Mouse (Mus musculus): Measurements from ENCODE around the gene Plek2. TPM values are rescaled to one million over a fixed set of nuclear protein-coding genes. Genes with fewer than 3 reads are reported as not detected.

Plek2 gene
- total RNA-seq, 2 experiments from 2014 or later = 0.21 TPM; not detected in 1

DNA sequence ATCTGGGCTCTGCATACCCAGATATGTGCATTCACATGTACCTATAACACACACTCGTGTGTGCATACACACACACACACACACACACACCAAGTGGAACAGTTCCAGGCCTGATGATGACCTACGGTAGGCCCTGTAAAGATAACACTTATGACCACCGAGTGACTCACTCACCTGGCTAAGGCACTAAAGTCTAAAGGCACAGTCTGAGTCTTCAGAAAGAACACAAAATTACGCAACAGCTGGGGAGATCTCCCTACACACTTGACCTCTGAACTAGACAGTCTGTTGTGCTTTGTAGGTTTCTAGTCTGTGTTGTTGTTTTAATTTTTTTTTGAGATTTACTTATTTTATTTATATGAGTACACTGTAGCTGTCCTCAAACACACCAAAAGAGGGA lies 7.7 kb upstream of the Plek2 start:
- intact Hi-C loops (cut with DNase I) = no loop called here
- DNase-seq (ENCODE audit: low spot score in 2 of 2) = no peak

DNA sequence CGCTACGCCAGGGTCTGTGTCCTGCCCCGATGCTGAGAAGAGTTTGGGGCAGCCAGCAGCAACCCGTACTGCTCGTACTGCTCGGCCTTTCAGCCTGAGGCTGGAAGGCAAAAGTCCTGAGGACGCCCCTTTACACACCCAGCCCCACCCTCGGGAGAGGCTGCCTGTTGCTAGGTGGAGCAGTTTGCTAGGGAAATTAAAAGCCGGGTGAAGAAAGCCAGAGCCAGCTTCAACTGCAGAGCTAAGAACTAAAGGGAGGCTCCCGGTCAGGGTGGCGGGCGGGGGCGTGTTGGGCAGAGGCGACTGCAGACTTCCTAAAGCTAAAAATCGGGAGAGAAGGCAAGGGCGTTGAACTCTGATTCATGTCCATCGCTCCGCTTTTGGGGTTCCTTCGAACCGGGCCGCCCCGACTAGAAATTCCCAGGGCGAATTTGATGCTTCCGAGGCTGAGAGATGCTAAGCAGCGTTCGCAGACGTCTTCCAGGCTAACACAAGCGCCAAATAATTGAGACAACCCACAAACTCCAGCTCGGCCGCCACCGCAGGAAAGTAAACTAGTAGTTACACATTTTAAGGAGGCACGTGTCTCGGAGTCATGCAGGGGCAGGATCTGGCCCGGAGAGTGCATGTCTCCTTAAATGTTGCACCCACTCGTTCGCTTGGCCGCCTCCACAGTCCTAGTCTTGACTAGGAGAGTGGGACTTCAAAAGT lies 5.1 kb upstream of the Plek2 start:
- DNase-seq (ENCODE audit: low spot score in 2 of 2) = peak; percentile 4 to 61
- intact Hi-C loops (cut with DNase I) = no loop called here

DNA sequence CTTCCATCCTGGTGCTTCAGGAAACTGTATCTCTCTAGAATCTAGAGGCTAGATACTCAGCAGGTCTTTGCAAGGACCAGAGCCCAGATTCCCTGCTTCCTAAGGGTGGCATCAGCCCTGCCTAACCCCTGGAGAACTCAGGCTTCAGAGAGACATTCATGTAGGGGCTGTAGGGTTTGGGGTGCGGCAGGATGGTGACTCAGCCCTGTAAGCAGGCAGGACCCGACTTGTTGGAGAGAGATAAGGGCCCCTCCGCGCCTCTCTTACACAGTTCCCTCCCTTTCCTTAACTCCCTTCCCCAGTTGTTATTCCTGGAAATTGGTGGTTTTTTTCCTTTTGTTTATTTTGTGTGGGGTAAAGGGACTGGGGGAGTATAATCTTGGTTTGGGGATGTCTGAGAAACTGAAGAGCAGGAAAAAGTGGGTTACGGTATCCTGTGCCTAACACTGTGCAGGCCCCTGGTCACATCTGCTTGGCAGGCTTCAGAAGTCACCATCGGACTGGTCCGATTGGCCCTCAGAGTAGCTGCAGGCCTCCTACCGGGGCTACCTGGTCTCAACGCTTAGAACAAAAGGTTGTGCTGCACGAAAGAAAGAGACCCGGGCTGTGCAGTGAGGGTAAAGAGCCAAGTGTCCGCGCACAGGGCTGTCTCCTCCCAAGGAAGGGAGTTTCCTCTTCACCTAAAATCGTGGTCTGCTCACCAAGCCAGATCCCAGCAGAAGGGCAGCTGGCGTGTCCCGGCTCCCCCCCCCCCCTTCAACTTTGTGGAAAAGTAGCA lies 4.1 kb upstream of the Plek2 start:
- DNase-seq (ENCODE audit: low spot score in 2 of 2) = no peak
- intact Hi-C loops (cut with DNase I) = no loop called here

DNA sequence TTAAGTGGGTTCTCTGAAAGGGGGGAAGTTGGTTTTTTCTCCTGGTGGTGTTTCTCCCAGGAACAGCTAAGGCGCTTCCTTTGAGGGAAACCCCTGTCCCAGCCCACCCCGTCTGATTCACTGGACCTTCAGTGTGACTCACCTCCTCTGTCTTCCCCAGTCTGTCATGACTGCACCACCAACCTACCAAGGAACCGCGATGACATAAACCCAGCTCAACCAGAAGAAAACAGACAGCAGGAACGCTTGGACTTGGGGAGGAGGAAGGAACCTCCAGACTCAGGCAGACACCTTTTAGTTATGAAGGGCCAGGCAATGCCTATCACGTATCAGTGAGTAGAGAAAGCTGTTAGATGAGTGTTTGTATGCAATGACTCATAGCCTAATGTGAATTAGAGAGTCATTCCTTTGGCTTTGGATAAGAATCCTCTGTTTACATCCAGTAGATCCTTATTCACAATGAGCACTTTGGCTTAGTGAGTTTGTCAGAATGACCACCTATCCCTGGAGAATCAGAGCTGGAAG lies 1.4 kb upstream of the Plek2 start:
- intact Hi-C loops (cut with DNase I) = no loop called here
- DNase-seq (ENCODE audit: low spot score in 2 of 2) = peak in 1 of 2 experiments; percentile 14

DNA sequence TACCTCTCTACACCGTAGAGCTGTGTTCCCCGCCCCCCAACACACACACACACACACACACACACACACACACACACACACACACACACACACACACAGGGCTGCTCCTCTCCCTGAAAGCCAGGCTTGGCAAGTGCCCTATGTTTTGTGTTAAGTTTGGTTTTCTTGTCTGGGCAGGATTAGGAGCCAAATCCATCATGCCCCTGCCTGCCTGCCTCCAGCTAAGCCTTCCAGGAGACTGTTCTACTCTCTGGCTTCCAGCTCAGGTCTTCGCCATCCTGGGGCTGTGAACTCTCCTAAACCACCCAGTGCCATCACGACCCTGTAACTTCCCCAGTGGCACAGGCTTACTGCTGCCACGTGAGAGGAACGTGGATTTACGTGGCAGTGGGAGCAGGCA lies 2.3 kb downstream of the Plek2 start:
- intact Hi-C loops (cut with DNase I) = no loop called here

GRCm38 (mm10) chr12:78903313-78903712 lies 3.5 kb downstream of the Plek2 start:
- no peak for DNase-seq (ENCODE audit: low spot score in 2 of 2)
- intact Hi-C loops (cut with DNase I) = no loop called here

More for the DNA sequence above, 2.3 kb downstream of the Plek2 start:
- no peak for DNase-seq (ENCODE audit: low spot score in 2 of 2)

GRCm38 (mm10) chr12:78901467-78901866 lies 5.3 kb downstream of the Plek2 start:
- no peak for DNase-seq (ENCODE audit: low spot score in 2 of 2)
- intact Hi-C loops (cut with DNase I) = no loop called here

DNA sequence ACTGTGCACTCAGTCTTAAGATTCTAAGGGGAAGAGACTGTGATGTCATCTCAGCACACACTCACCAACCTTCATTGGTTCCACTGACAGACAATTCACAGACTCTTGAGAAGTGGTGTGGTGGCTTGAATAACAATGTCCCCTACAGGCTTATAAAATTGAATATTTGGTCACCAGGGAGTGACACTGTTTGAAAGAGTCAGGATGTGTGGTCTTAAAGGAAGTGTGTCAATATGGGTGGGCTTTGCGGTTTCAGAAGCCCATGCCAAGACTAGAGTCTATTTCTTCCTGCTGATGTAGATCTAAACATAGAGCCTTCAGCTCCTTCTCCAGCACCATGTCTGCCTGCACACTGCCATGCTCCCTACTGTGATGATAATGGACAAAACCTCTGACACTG lies 8.9 kb downstream of the Plek2 start:
- intact Hi-C loops (cut with DNase I) = no loop called here
- no peak for DNase-seq (ENCODE audit: low spot score in 2 of 2)

DNA sequence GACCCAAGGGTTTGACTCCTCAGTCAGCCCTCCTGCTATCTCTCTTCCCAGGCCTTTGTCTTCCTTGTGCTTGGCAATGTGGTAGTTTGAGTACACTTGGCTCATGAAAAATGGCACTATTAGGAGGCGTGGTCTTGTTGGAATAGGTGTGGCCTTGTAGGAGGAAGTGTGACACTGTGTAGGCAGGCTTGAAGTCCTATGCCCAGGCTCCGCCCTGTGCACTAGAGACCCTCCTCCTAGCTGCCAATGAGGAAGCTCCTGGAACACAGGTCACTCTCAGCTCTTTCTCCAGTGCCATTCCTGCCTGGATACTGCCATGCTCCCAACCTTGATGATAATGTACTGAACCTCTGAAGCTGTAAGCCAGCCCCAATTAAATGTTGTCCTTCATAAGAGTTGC lies 15.6 kb downstream of the Plek2 start:
- intact Hi-C loops (cut with DNase I) = no loop called here
- DNase-seq (ENCODE audit: low spot score in 2 of 2) = no peak

DNA sequence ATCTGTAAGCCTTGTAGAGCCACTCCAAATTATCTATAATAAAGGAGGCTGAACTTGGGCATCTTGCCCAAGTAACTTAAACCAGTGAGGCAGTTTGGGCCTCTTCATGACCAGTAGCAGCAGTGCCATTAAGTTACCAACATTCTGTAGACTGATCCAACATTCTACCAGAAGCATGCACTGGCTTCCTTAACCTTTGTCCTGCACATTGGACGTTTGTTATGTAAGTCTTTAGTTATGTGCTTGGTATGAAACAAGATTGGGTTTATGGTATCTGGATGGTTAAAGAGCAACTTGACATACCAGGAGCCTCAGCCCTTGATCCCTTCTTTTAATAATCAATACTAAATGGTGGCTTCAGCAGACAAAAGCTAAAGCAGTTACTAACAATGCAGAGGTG lies 16.7 kb downstream of the Plek2 start:
- DNase-seq (ENCODE audit: low spot score in 2 of 2) = no peak
- intact Hi-C loops (cut with DNase I) = no loop called here

DNA sequence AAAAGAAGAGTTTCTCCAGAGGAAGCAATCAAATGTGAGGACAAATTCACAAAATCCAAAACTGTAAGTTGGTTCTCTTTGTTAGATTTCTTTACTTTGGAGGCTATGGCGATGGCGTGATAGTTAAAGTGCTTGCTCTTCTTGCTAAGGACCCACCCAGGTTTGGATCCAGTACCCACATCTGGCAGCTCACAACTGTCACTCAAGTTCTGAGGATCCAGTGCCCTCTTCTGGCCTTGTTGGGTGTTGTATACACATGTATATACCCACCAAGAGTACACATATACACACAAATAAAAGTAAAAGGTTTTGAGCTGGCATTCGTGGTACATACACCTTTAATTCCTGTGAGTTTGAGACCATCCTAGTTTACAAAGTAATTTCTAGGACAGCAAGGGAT lies 32.2 kb downstream of the Plek2 start:
- DNase-seq (ENCODE audit: low spot score in 2 of 2) = no peak
- intact Hi-C loops (cut with DNase I) = no loop called here

DNA sequence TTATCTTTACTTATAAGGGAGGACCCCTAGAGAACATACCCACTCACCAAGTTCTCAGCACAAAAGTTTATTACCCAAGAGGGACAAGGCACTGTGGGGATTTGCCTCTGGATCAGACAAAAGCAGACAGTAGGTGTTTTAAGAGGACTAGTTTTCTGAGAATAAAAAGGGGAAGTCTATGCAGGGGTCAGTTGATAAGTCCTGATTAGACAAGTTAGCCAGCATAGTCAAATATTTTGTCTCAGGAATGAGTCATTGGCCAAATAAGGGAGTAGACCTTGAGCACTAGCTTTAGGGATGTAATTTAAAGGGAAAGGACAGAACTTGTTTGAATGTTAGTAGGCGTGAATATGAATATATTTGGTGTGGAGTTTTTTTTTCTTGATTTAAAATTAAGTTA lies 38.6 kb downstream of the Plek2 start:
- no peak for DNase-seq (ENCODE audit: low spot score in 2 of 2)
- intact Hi-C loops (cut with DNase I) = no loop called here

DNA sequence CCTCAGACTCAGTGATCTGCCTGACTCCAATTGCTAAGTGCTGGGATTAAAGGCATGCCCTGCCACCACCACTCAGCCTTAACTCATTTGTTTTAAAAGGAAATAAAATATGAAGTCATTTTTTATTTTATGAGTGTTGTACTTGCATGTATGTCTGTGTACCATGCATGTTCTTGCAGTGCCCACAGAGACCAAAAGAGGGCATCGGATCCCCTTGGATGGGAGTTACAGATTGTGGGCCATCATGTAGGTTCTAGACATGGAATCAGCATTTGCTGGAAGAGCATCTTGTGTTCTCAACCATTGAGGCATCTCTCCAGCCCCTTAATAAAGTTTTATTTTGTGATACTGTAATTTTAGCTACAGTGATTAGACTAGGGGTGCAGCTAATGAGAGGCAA lies 41.3 kb downstream of the Plek2 start:
- DNase-seq (ENCODE audit: low spot score in 2 of 2) = no peak
- intact Hi-C loops (cut with DNase I) = no loop called here

DNA sequence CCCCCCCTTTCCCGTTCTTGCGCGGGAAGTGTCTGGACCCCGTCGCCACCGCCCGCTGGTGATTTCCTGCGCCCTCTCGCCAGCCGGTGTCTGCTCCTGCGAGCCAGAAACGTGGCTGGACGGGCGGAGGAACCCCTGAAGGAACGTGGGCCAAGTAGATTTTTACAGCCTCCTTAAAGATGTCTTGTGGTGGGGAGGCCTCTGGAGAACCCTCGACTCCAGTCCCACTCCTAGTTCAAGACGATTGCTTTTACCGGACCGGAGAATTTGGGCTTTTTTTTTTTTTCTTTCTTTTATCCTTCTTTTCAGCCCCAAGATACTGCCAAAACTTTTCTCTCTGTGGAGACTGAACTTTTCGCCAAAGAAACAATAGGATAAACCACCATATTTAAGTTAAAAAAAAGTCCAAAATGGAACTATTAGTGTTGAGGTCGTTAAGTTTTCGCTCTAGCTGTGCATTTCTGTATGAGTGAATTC lies 44.5 kb downstream of the Plek2 start:
- no peak for DNase-seq (ENCODE audit: low spot score in 2 of 2)
- intact Hi-C loops (cut with DNase I) = loop anchor here (5.0 kb wide), 3 partner anchors 235 to 635 kb away; partner anchors contain the start of genes Gphn and Vti1b

DNA sequence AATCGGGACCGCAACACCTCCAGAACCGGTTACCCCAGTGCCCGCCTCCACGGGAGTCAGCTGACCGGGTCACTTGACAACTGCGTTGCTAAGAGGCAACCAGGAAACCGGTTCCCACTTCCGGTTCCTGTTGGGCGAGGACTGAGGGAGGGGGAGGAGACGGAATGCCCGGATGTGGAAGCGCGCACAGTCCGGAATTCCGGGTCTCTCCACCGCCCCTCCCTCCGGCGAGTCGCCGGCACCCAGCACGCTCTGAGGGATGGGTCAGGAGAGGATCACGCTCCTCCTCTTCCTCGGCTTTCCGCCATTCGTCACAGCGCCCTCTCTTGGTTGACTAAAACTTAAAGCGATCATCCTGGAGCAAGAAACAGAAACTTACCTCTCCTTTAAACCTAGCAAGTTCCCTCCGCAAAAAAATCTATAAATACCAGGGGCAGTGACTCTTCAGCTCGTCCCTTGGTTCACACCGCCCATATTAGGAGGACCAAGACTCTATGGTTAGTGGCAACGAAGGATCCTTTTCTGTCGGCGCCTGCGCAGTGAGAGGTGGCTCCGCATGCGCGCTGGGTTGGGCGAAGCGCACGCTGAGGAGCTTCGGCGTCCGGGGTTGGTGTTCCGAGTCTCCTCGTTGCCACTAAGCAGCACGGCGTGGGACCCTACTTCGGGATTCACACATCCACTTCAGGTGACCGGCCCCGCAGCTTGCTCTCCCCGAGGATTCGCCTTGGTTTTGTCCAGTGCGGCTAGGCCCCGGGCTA lies 45.1 kb downstream of the Plek2 start, which contains the start of the genes Atp6v1d and Eif2s1:
Atp6v1d (minus strand) TSS at position 143 of the 758 bp plus-strand sequence.
Eif2s1 (plus strand) TSS at position 324 of the 758 bp plus-strand sequence.
- intact Hi-C loops (cut with DNase I) = loop anchor here (2.0 to 5.0 kb wide), 4 partner anchors 113 to 634 kb away; partner anchors contain the start of genes Gphn, Mpp5 and Vti1b
- peak; percentile 98 to 100 for DNase-seq (ENCODE audit: low spot score in 2 of 2)

- intact Hi-C loops (cut with DNase I) = loop anchor here (2.0 to 5.0 kb wide), 4 partner anchors 112 to 634 kb away; partner anchors contain the start of genes Gphn, Mpp5 and Vti1b
- no peak for DNase-seq (ENCODE audit: low spot score in 2 of 2)
Observed at GRCm38 (mm10) chr12:78860921-78861495, 45.8 kb downstream of the Plek2 start.

DNA sequence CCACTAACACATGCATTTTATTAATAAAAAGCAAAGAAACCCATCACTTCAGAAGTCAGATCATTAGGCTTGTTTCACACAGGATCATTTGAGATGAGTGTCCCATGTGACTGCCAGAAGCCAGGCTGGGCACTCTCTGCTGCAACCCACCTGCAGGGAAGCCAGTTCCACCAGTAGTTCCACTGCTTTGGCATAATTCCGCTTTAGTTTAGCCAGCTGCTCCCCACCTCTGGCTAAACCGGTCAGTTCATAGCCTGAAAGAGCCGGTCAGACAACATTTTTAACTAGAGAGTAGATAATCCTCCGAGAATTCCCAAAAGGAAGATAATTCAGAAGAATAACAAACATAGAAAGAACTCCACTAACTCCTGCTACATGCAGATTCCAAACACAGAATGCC lies 58.5 kb downstream of the Plek2 start:
- intact Hi-C loops (cut with DNase I) = no loop called here
- no peak for DNase-seq (ENCODE audit: low spot score in 2 of 2)

DNA sequence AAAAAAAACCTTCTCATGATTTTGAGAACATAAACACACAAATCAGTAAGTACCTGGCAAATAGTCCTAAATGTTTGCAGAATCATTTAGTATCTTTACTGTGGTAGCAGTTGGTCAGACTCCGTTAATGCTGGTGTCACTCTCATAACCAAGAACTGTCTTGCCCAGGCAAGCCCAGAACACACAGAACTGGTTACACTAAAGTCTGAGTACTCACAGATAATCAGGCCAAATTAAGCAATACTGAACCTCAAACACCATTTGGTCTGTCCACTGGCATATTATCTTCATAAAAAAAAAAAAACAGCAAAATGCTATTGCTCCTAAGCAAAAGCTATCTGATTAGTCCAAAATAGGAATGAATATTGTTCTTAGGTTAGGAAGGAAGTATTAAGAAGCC lies 64.3 kb downstream of the Plek2 start:
- intact Hi-C loops (cut with DNase I) = no loop called here
- DNase-seq (ENCODE audit: low spot score in 2 of 2) = no peak

DNA sequence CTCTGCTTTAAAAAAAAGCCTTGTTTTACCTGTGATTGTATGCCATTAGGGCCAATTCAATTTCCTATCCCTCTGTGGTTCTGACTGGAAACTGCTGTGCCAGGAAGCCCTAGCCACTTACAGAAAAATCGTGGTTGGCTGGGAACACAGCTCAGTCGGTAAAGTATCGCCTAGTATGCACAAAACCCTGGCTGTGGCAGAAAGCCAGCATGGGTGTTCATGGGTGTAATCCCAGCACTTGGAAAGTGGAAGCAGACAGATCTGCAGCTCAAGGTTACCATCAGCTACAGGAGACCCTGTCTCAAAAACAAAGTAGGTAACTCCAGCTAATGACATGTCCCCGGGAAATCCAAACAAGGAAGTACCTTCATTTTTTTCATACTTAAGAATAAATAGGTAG lies 66.9 kb downstream of the Plek2 start:
- DNase-seq (ENCODE audit: low spot score in 2 of 2) = peak in 1 of 2 experiments; percentile 15
- intact Hi-C loops (cut with DNase I) = loop anchor here (10.0 kb wide), 1 partner anchor 785 kb away; no protein-coding TSS in a partner anchor
